Mouse (Mus musculus) limb, embryonic 13.5 days (tissue): ENCODE results near the gene Hoxd9. TPM values are rescaled to one million over a fixed set of nuclear protein-coding genes. Genes with fewer than 3 reads are reported as not detected.

ENCODE experiments used
- ATAC-seq: fragments of 200-750 bp; cut with Nextera tagmentation; 2 replicates; pipeline ENCODE4 v1.8.0; 2017; ENCODE audit warnings: low read depth, moderate number of reproducible peaks, moderate TSS enrichment; ENCODE audit not compliant: low FRiP score
- H3K27ac ChIP-seq: fragments of 300-500 bp; sonication (generic); 2 replicates; pipeline ENCODE4 v1.5.1; 2015; ENCODE audit warnings: inconsistent platforms, mild to moderate bottlenecking, moderate library complexity
- H3K27me3 ChIP-seq: fragments of 300-500 bp; sonication (generic); 2 replicates; pipeline ENCODE4 v1.6.1; 2015; ENCODE audit warnings: mild to moderate bottlenecking, inconsistent platforms
- H3K36me3 ChIP-seq: fragments of 300-500 bp; sonication (generic); 2 replicates; pipeline ENCODE4 v1.6.1; 2015; ENCODE audit warnings: inconsistent platforms, mild to moderate bottlenecking, moderate library complexity
- H3K4me1 ChIP-seq: fragments of 300-500 bp; sonication (generic); 2 replicates; pipeline ENCODE4 v1.6.1; 2015; ENCODE audit warnings: inconsistent platforms
- H3K4me2 ChIP-seq: fragments of 300-500 bp; sonication (generic); replicated peaks from 2 replicates; pipeline ENCODE4 v1.6.1; 2015; ENCODE audit warnings: inconsistent platforms, mild to moderate bottlenecking, moderate library complexity
- H3K4me3 ChIP-seq: fragments of 300-500 bp; sonication (generic); 2 replicates; pipeline ENCODE4 v1.5.1; 2015; ENCODE audit warnings: moderate library complexity, mild to moderate bottlenecking, inconsistent platforms
- H3K9ac ChIP-seq: fragments of 300-500 bp; sonication (generic); 2 replicates; pipeline ENCODE4 v1.6.1; 2015; ENCODE audit warnings: mild to moderate bottlenecking, inconsistent platforms
- H3K9me3 ChIP-seq: fragments of 300-500 bp; sonication (generic); 2 replicates; pipeline ENCODE4 v1.6.1; 2016; ENCODE audit warnings: inconsistent platforms
- WGBS: fragments of 180-500 bp; shearing (Covaris S2); methylation state at CpG from one replicate; pipeline ENCODE4 v1.1.7; 2015; 5-methylcytosine and 5-hydroxymethylcytosine counted together
- polyA plus RNA-seq: library from polyadenylated mRNA; unstranded; fragments of >200 nt; fragmentation: Nextera tagmentation; extraction: Ambion mirVana; gene quantifications from 2 replicates; pipeline ENCODE4 v1.2.1, GENCODE M21; 2015

Gene Hoxd9
- polyA plus RNA-seq, 1 experiment from 2014 or later: 10.9 TPM

- no peaks in the 10 kb centered on the region for H3K9me3 ChIP-seq
- H3K27ac ChIP-seq: no peak overlapping the region
- H3K9ac ChIP-seq: no peak overlapping the region; the same call in 1 of the 2 replicates
- peak overlapping the region; percentile 54 for H3K4me2 ChIP-seq
- H3K4me3 ChIP-seq: peak overlapping the region; percentile 27
- ATAC-seq: no peak
- H3K36me3 ChIP-seq: no peaks in the 10 kb centered on the region
- peaks cover 99% of the 10 kb centered on the region for H3K27me3 ChIP-seq
- peaks cover 44% of the 10 kb centered on the region for H3K4me1 ChIP-seq
- WGBS: 2% methylated on average over 42 of the region's 42 CpGs
Measured at GRCm38 (mm10) chr2:74735851-74736687, 38.5 kb downstream of the Hoxd9 start.

GRCm38 (mm10) chr2:74736688-74737577 lies 39.4 kb downstream of the Hoxd9 start:
- Histone ChIP-seq H3K9me3 (no peaks in the 10 kb centered on the region), H3K27ac (no peak overlapping the region), H3K4me1 (peaks cover 44% of the 10 kb centered on the region), H3K36me3 (no peaks in the 10 kb centered on the region), H3K27me3 (peaks cover 99% of the 10 kb centered on the region), H3K4me2 (no peak overlapping the region), H3K4me3 (0 out of 2 replicates have a peak overlapping the region, but pooled peaks have one; percentile 27), H3K9ac (no peak overlapping the region)
- ATAC-seq: no peak
- 9% methylated on average over 15 of the region's 15 CpGs for WGBS

- no peak for ATAC-seq
- Histone ChIP-seq H3K27ac (no peak overlapping the region), H3K36me3 (no peaks in the 10 kb centered on the region), H3K4me3 (no peak overlapping the region), H3K4me1 (peaks cover 39% of the 10 kb centered on the region), H3K9me3 (no peaks in the 10 kb centered on the region), H3K9ac (no peak overlapping the region), H3K4me2 (no peak overlapping the region), H3K27me3 (peaks cover 99% of the 10 kb centered on the region)
- 8% methylated on average over 7 of the region's 7 CpGs for WGBS
Measured at GRCm38 (mm10) chr2:74737578-74738070, 40.1 kb downstream of the Hoxd9 start.

GRCm38 (mm10) chr2:74738623-74739475 lies 41.3 kb downstream of the Hoxd9 start:
- no peak overlapping the region for H3K4me3 ChIP-seq
- H3K27ac ChIP-seq: no peak overlapping the region
- H3K4me2 ChIP-seq: no peak overlapping the region
- 4% methylated on average over 20 of the region's 20 CpGs for WGBS
- no peaks in the 10 kb centered on the region for H3K36me3 ChIP-seq
- H3K27me3 ChIP-seq: peaks cover 99% of the 10 kb centered on the region
- peaks cover 32% of the 10 kb centered on the region for H3K4me1 ChIP-seq
- no peak overlapping the region for H3K9ac ChIP-seq
- no peaks in the 10 kb centered on the region for H3K9me3 ChIP-seq
- no peak for ATAC-seq

- Histone ChIP-seq H3K9me3 (no peaks in the 10 kb centered on the region), H3K27ac (no peak overlapping the region), H3K27me3 (peaks cover 99% of the 10 kb centered on the region), H3K4me3 (no peak overlapping the region), H3K4me1 (peaks cover 32% of the 10 kb centered on the region), H3K9ac (no peak overlapping the region), H3K36me3 (no peaks in the 10 kb centered on the region), H3K4me2 (no peak overlapping the region)
- ATAC-seq: no peak
- WGBS: 14% methylated on average over 2 of the region's 2 CpGs
Measured at GRCm38 (mm10) chr2:74739476-74739800, 41.9 kb downstream of the Hoxd9 start.

GRCm38 (mm10) chr2:74739869-74740268 lies 42.3 kb downstream of the Hoxd9 start:
- no peaks in the 10 kb centered on the region for H3K36me3 ChIP-seq
- H3K9me3 ChIP-seq: no peaks in the 10 kb centered on the region
- no peak for ATAC-seq
- 5% methylated on average over 14 of the region's 14 CpGs for WGBS
- H3K4me3 ChIP-seq: peak overlapping the region; percentile 22; the same call in 1 of the 2 replicates
- peaks cover 32% of the 10 kb centered on the region for H3K4me1 ChIP-seq
- H3K4me2 ChIP-seq: peak overlapping the region; percentile 52
- peaks cover 99% of the 10 kb centered on the region for H3K27me3 ChIP-seq
- H3K9ac ChIP-seq: no peak overlapping the region
- H3K27ac ChIP-seq: no peak overlapping the region

- Histone ChIP-seq H3K4me3 (peak overlapping the region; percentile 22), H3K36me3 (no peaks in the 10 kb centered on the region), H3K27ac (no peak overlapping the region), H3K4me2 (peak overlapping the region; percentile 52), H3K9me3 (no peaks in the 10 kb centered on the region), H3K27me3 (peaks cover 99% of the 10 kb centered on the region), H3K4me1 (peaks cover 28% of the 10 kb centered on the region), H3K9ac (no peak overlapping the region)
- 2% methylated on average over 43 of the region's 43 CpGs for WGBS
- ATAC-seq: no peak
Measured at GRCm38 (mm10) chr2:74740311-74741091, 43.0 kb downstream of the Hoxd9 start.

GRCm38 (mm10) chr2:74741252-74741978 lies 43.9 kb downstream of the Hoxd9 start:
- Histone ChIP-seq H3K4me2 (no peak overlapping the region), H3K4me1 (peaks cover 23% of the 10 kb centered on the region), H3K27me3 (peaks cover 99% of the 10 kb centered on the region), H3K4me3 (no peak overlapping the region), H3K9ac (no peak overlapping the region), H3K27ac (no peak overlapping the region), H3K36me3 (no peaks in the 10 kb centered on the region), H3K9me3 (no peaks in the 10 kb centered on the region)
- ATAC-seq: no peak
- 51% methylated on average over 2 of the region's 3 CpGs for WGBS

- no peak overlapping the region for H3K4me3 ChIP-seq
- H3K9me3 ChIP-seq: no peaks in the 10 kb centered on the region
- H3K27ac ChIP-seq: no peak overlapping the region
- H3K4me2 ChIP-seq: no peak overlapping the region
- no peak overlapping the region for H3K9ac ChIP-seq
- no peak for ATAC-seq
- no peaks in the 10 kb centered on the region for H3K36me3 ChIP-seq
- peaks cover 99% of the 10 kb centered on the region for H3K27me3 ChIP-seq
- peaks cover 26% of the 10 kb centered on the region for H3K4me1 ChIP-seq
Measured at GRCm38 (mm10) chr2:74741979-74742277, 44.4 kb downstream of the Hoxd9 start.

- Histone ChIP-seq H3K4me2 (no peak overlapping the region), H3K4me3 (no peak overlapping the region), H3K4me1 (peaks cover 22% of the 10 kb centered on the region), H3K9ac (no peak overlapping the region), H3K27ac (no peak overlapping the region), H3K27me3 (peaks cover 99% of the 10 kb centered on the region), H3K9me3 (no peaks in the 10 kb centered on the region), H3K36me3 (no peaks in the 10 kb centered on the region)
- no peak for ATAC-seq
- 18% methylated on average over 6 of the region's 6 CpGs for WGBS
Measured at GRCm38 (mm10) chr2:74745540-74746297, 48.2 kb downstream of the Hoxd9 start.
